Mouse (Mus musculus) MEL (cell line): ENCODE results near the gene Gjc2. TPM values are rescaled to one million over a fixed set of nuclear protein-coding genes. Genes with fewer than 3 reads are reported as not detected.

ENCODE experiments used
- DNase-seq: peaks from one replicate; pipeline ENCODE4 v3.0.0; 2011; ENCODE audit warnings: low read depth, low spot score
- H3K27ac ChIP-seq: 2 replicates; pipeline ENCODE4 v1.5.1; 2012; ENCODE audit warnings: low read depth, mild to moderate bottlenecking, control low read depth, low read length, moderate library complexity; ENCODE audit not compliant: control insufficient read depth
- H3K27me3 ChIP-seq, 2 experiments: fragments of 150-350 bp in 1 of 2; sonication (generic) in 1 of 2; 2 replicates each; pipeline ENCODE4 v1.6.1; 2012; ENCODE audit warnings: low read length in 2 of 2, mild to moderate bottlenecking in 2 of 2, improper control_type of control experiment in 1 of 2, moderate library complexity in 1 of 2; ENCODE audit not compliant: insufficient read depth in 2 of 2, control insufficient read depth in 1 of 2
- H3K36me3 ChIP-seq, 2 experiments: 2 replicates each; pipeline ENCODE4 v1.6.1; 2012 to 2014; ENCODE audit warnings: low read length in 2 of 2, improper control_type of control experiment in 1 of 2, inconsistent platforms in 1 of 2, mild to moderate bottlenecking in 1 of 2; ENCODE audit not compliant: insufficient read depth in 2 of 2, control insufficient read depth in 1 of 2
- H3K4me1 ChIP-seq, 2 experiments: fragments of 150-350 bp in 1 of 2; sonication (generic) in 1 of 2; 2 replicates each; pipeline ENCODE4 v1.6.1; 2012; ENCODE audit warnings: low read length in 2 of 2, improper control_type of control experiment in 1 of 2, mild to moderate bottlenecking in 1 of 2; ENCODE audit not compliant: insufficient read depth in 2 of 2, control insufficient read depth in 1 of 2
- H3K4me3 ChIP-seq, 2 experiments: fragments of 150-350 bp in 1 of 2; sonication (generic) in 1 of 2; 2 replicates each; pipeline ENCODE4 v1.5.1; 2012; ENCODE audit warnings: low read depth in 2 of 2, low read length in 2 of 2, mild to moderate bottlenecking in 2 of 2, moderate library complexity in 2 of 2, control low read depth in 1 of 2, improper control_type of control experiment in 1 of 2; ENCODE audit not compliant: control insufficient read depth in 1 of 2, insufficient read depth in 1 of 2
- H3K79me2 ChIP-seq: 2 replicates; pipeline ENCODE4 v1.6.1; 2012; ENCODE audit warnings: mild to moderate bottlenecking, low read length, moderate library complexity; ENCODE audit not compliant: control insufficient read depth, poor library complexity, insufficient read depth
- H3K9ac ChIP-seq: 2 replicates; pipeline ENCODE4 v1.6.1; 2012; ENCODE audit warnings: low read depth, mild to moderate bottlenecking, control low read depth, low read length, moderate library complexity; ENCODE audit not compliant: control insufficient read depth, poor library complexity, severe bottlenecking
- H3K9me3 ChIP-seq: fragments of 150-350 bp; sonication (generic); replicated peaks from 2 replicates; pipeline ENCODE4 v1.6.1; 2012; ENCODE audit warnings: mild to moderate bottlenecking, low read length, improper control_type of control experiment, moderate library complexity; ENCODE audit not compliant: insufficient read depth
- CHD2 ChIP-seq: IDR thresholded peaks from 2 replicates; pipeline ENCODE4 v1.6.1; 2011; ENCODE audit warnings: low read length, improper control_type of control experiment
- CTCF ChIP-seq, 3 experiments: IDR thresholded peaks in 2 of 3; conservative IDR thresholded peaks in 1 of 3; 2 replicates each; pipeline ENCODE4 v1.5.1; 2011 to 2012; ENCODE audit warnings: low read length in 3 of 3, low read depth in 2 of 3, mild to moderate bottlenecking in 2 of 3, improper control_type of control experiment in 1 of 3, inconsistent platforms in 1 of 3, mixed read lengths in 1 of 3, moderate library complexity in 1 of 3; ENCODE audit not compliant: control insufficient read depth in 1 of 3, insufficient read depth in 1 of 3, poor library complexity in 1 of 3, severe bottlenecking in 1 of 3
- EP300 ChIP-seq, 2 experiments: IDR thresholded peaks; 2 replicates each; pipeline ENCODE4 v1.6.1; 2011; ENCODE audit warnings: improper control_type of control experiment in 2 of 2, low read length in 2 of 2, low read depth in 1 of 2, mild to moderate bottlenecking in 1 of 2
- GABPA ChIP-seq: IDR thresholded peaks from 2 replicates; pipeline ENCODE4 v1.6.1; 2012; ENCODE audit warnings: low read depth, mild to moderate bottlenecking, inconsistent platforms, low read length, improper control_type of control experiment, moderate library complexity
- GATA1 ChIP-seq: IDR thresholded peaks from 2 replicates; pipeline ENCODE4 v1.6.1; 2011; ENCODE audit warnings: low read depth, low read length, improper control_type of control experiment
- HCFC1 ChIP-seq: IDR thresholded peaks from 2 replicates; pipeline ENCODE4 v1.6.1; 2012; ENCODE audit warnings: low read depth, mild to moderate bottlenecking, inconsistent platforms, low read length, improper control_type of control experiment, moderate library complexity
- KAT2A ChIP-seq: conservative IDR thresholded peaks from 2 replicates; pipeline ENCODE4 v1.6.1; 2012; ENCODE audit warnings: low read depth, low read length, improper control_type of control experiment, inconsistent platforms
- MAFK ChIP-seq: IDR thresholded peaks from 2 replicates; pipeline ENCODE4 v1.6.1; 2011; ENCODE audit warnings: low read depth, mild to moderate bottlenecking, low read length, improper control_type of control experiment, borderline replicate concordance
- MAX ChIP-seq: IDR thresholded peaks from 2 replicates; pipeline ENCODE4 v1.6.1; 2011; ENCODE audit warnings: low read length, improper control_type of control experiment
- MAZ ChIP-seq: IDR thresholded peaks from 2 replicates; pipeline ENCODE4 v1.6.1; 2012; ENCODE audit warnings: low read depth, mild to moderate bottlenecking, inconsistent platforms, low read length, improper control_type of control experiment
- MEF2A ChIP-seq: IDR thresholded peaks from 2 replicates; pipeline ENCODE4 v1.6.1; 2014; ENCODE audit warnings: low read depth, mild to moderate bottlenecking, inconsistent platforms, low read length, improper control_type of control experiment; ENCODE audit not compliant: poor library complexity, insufficient replicate concordance, severe bottlenecking; ENCODE audit errors: extremely low read depth
- MYB ChIP-seq: IDR thresholded peaks from 2 replicates; pipeline ENCODE4 v1.6.1; 2011; ENCODE audit warnings: mild to moderate bottlenecking, low read depth, low read length, improper control_type of control experiment
- MYC ChIP-seq: IDR thresholded peaks from 2 replicates; pipeline ENCODE4 v1.6.1; 2011; ENCODE audit warnings: low read depth, mild to moderate bottlenecking, low read length, improper control_type of control experiment, moderate library complexity
- NELFE ChIP-seq: IDR thresholded peaks from 2 replicates; pipeline ENCODE4 v1.6.1; 2011; ENCODE audit warnings: low read depth, low read length, improper control_type of control experiment
- POLR2A ChIP-seq, 2 experiments: IDR thresholded peaks; 2 replicates each; pipeline ENCODE4 v1.6.1; 2011 to 2012; ENCODE audit warnings: low read length in 2 of 2, mild to moderate bottlenecking in 2 of 2, control low read depth in 1 of 2, improper control_type of control experiment in 1 of 2, low read depth in 1 of 2, moderate library complexity in 1 of 2; ENCODE audit not compliant: control insufficient read depth in 1 of 2, insufficient read depth in 1 of 2, poor library complexity in 1 of 2
- POLR2AphosphoS2 ChIP-seq: IDR thresholded peaks from 2 replicates; pipeline ENCODE4 v1.6.1; 2011; ENCODE audit warnings: low read length, improper control_type of control experiment
- POLR2AphosphoS5 ChIP-seq: IDR thresholded peaks from 2 replicates; pipeline ENCODE4 v1.6.1; 2012; ENCODE audit warnings: low read depth, borderline replicate concordance, mild to moderate bottlenecking, inconsistent platforms, low read length, moderate library complexity, mixed read lengths
- RAD21 ChIP-seq: IDR thresholded peaks from 2 replicates; pipeline ENCODE4 v1.6.1; 2011; ENCODE audit warnings: mild to moderate bottlenecking, low read depth, low read length, improper control_type of control experiment
- SIN3A ChIP-seq: IDR thresholded peaks from 2 replicates; pipeline ENCODE4 v1.6.1; 2012; ENCODE audit warnings: low read length, improper control_type of control experiment, inconsistent platforms
- SMC3 ChIP-seq: IDR thresholded peaks from 2 replicates; pipeline ENCODE4 v1.6.1; 2011; ENCODE audit warnings: low read depth, low read length, improper control_type of control experiment
- USF1 ChIP-seq: IDR thresholded peaks from 2 replicates; pipeline ENCODE4 v1.6.1; 2014; ENCODE audit warnings: low read depth, mild to moderate bottlenecking, inconsistent platforms, low read length, improper control_type of control experiment, moderate library complexity
- USF2 ChIP-seq, 2 experiments: IDR thresholded peaks; 2 replicates each; pipeline ENCODE4 v1.6.1; 2011 to 2012; ENCODE audit warnings: improper control_type of control experiment in 2 of 2, low read length in 2 of 2, borderline replicate concordance in 1 of 2, inconsistent platforms in 1 of 2, low read depth in 1 of 2, mild to moderate bottlenecking in 1 of 2; ENCODE audit not compliant: insufficient read depth in 1 of 2
- ZMIZ1 ChIP-seq: IDR thresholded peaks from 2 replicates; pipeline ENCODE4 v1.6.1; 2012; ENCODE audit warnings: low read depth, mild to moderate bottlenecking, inconsistent platforms, low read length, improper control_type of control experiment, moderate library complexity
- ZNF384 ChIP-seq: IDR thresholded peaks from 2 replicates; pipeline ENCODE4 v1.6.1; 2012; ENCODE audit warnings: low read depth, mild to moderate bottlenecking, inconsistent platforms, low read length, improper control_type of control experiment
- polyA plus RNA-seq, 2 experiments: library from polyadenylated mRNA; stranded (reverse) in 1 of 2; unstranded in 1 of 2; fragments of >175 nt in 1 of 2; fragments of >200 nt in 1 of 2; gene quantifications; 2 replicates each; pipeline versions ENCODE4 v1.2.1 to v1.2.4; 2012; ENCODE audit warnings: low replicate concordance in 2 of 2, low read depth in 1 of 2; ENCODE audit not compliant: insufficient read length in 2 of 2, insufficient read depth in 1 of 2, missing spikeins in 1 of 2
- total RNA-seq: library from RNA; depleted of rRNA; stranded (reverse); fragments of 300-350 nt; gene quantifications from 2 replicates; pipeline ENCODE4 v1.2.3, GENCODE M21; 2012

Gene Gjc2
- total and polyA plus RNA-seq, 3 experiments, result 0.07 to 0.08 TPM; not detected in 1

DNA sequence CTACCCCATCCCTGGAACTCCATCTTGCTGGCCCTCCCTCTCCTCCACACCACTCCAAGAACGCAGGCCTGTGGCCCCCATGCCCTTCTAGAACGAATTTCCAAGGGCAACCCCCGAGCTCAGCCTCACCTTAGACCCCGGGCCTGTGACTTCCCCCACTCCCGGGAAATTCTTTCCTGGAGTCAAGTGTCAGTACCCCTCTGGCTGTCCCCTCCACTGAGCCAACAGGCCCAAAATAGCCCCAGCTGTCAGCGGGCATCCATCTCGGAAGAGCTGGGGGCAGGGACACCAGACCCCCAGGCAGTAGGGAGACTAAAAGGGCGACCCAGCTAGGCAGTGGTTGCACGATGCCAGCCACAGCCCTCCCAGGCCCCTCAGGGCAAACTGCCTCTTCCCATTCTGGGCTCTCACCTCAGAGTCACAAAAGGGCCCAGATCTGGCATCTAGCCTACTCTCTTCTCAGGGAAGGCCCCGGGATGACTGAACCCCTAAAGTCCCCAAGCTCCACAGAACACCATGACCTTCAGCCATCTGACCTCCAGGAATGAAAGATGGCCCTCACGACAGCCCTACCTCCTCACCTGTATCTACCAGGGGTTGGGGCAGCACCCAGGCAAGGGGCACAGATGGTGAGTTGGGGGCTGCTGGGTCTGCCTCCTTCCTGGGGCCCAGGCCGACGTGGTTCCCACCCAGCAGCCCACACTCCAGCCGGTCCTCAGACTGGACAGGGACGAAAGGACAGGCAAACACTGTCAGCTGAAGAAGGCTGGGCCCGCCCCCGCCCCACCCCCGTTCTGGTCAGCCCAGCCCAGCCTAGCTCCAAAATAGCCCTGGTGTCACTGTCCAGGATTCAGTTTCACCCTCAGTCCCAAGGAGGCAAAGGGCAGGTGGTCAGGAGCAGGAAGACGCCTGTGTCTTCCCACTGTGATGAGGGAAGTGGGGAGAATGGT lies 44.2 kb downstream of the Gjc2 start:
- TF ChIP-seq CTCF (IDR thresholded peaks at IDR 0.05 in 2 of 3, conservative IDR thresholded peaks at IDR 0.05 in 1 of 3; ENCODE audit: control insufficient read depth in 1 of 3, insufficient read depth in 1 of 3, low read depth in 2 of 3, low read length in 3 of 3, poor library complexity in 1 of 3, severe bottlenecking in 1 of 3) (no peak), EP300 (IDR thresholded peaks at IDR 0.05; ENCODE audit: low read depth in 1 of 2, low read length in 2 of 2) (no peak), MEF2A (no peak), ZMIZ1 (no peak), CHD2 (no peak), GATA1 (no peak), POLR2A (IDR thresholded peaks at IDR 0.05; ENCODE audit: control insufficient read depth in 1 of 2, insufficient read depth in 1 of 2, low read depth in 1 of 2, low read length in 2 of 2, poor library complexity in 1 of 2) (no peak), MYC (no peak), MAX (no peak), RAD21 (no peak), MAFK (no peak)
- Histone ChIP-seq H3K36me3 (no peaks in the 10 kb centered on the region), H3K4me1 (no peaks in the 10 kb centered on the region), H3K27me3 (no peaks in the 10 kb centered on the region; a peak in 1 of 4 replicates), H3K4me3 (no peak overlapping the region), H3K79me2 (no peaks in the 10 kb centered on the region), H3K9ac (no peak overlapping the region), H3K27ac (no peak overlapping the region), H3K9me3 (no peaks in the 10 kb centered on the region)
- DNase-seq, result no peak

DNA sequence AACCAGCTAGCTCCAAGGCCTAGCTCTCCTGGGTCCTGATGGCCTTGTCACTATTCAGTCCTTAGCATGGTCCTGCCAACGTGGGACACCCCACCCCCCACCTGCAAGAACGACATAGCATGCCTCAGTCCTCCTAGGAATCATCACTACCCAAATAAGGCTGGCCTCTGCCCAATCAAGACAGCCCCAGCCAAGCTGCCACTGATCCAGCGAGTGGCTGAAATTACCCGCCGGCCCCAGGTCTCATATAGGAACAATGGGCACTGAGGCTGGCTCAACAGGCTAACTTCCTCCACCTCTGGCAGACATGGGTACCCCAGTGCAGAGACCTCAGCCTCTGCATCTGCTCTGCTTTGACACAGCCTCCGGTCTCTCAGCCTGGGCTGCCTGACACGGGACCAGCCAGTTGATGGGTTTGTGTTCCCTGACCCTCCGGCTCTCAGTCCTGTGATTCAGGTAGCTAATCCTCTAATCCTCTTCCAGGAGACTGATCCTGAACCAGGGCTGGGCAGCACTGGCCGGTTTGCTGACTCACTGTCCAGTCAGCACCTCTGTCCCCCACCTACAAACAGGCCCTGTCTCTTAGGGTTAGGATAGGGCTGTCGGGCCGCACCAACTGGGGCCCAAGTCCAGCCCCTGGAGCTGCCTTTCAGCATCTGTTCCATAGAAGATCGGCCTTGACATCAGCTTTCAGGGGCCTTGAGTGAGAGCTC lies 45.9 kb downstream of the Gjc2 start:
- no peak for DNase-seq
- Histone ChIP-seq H3K36me3 (no peaks in the 10 kb centered on the region), H3K27ac (no peak overlapping the region), H3K4me1 (no peaks in the 10 kb centered on the region), H3K79me2 (no peaks in the 10 kb centered on the region), H3K9ac (no peak overlapping the region)
- no peak for TF ChIP-seq SMC3
- TF ChIP-seq MAZ, result no peak
- TF ChIP-seq POLR2AphosphoS2, result no peak
- no peak for TF ChIP-seq KAT2A
- no peak for TF ChIP-seq GABPA
- no peak for TF ChIP-seq POLR2A (IDR thresholded peaks at IDR 0.05; ENCODE audit: control insufficient read depth in 1 of 2, insufficient read depth in 1 of 2, low read depth in 1 of 2, low read length in 2 of 2, poor library complexity in 1 of 2)
- TF ChIP-seq POLR2AphosphoS5, result no peak
- no peak for TF ChIP-seq GATA1
- TF ChIP-seq NELFE, result no peak
- no peak for TF ChIP-seq SIN3A
- no peak for TF ChIP-seq ZNF384
- TF ChIP-seq USF2 (IDR thresholded peaks at IDR 0.05; ENCODE audit: borderline replicate concordance in 1 of 2, insufficient read depth in 1 of 2, low read depth in 1 of 2, low read length in 2 of 2), result no peak
- TF ChIP-seq MYB, result no peak
- no peak for TF ChIP-seq MEF2A
- no peak for TF ChIP-seq HCFC1
- TF ChIP-seq CTCF (IDR thresholded peaks at IDR 0.05 in 2 of 3, conservative IDR thresholded peaks at IDR 0.05 in 1 of 3; ENCODE audit: control insufficient read depth in 1 of 3, insufficient read depth in 1 of 3, low read depth in 2 of 3, low read length in 3 of 3, poor library complexity in 1 of 3, severe bottlenecking in 1 of 3), result no peak
- no peak for TF ChIP-seq MYC
- no peak for TF ChIP-seq USF1
- TF ChIP-seq, all 39 proteins: peak for 0
- H3K9me3 ChIP-seq, result no peaks in the 10 kb centered on the region
- H3K27me3 ChIP-seq, result no peaks in the 10 kb centered on the region; a peak in 1 of 4 replicates
- no peak overlapping the region for H3K4me3 ChIP-seq
